Mouse (Mus musculus): ENCODE results near the gene Tacc2. TPM values are rescaled to one million over a fixed set of nuclear protein-coding genes. Genes with fewer than 3 reads are reported as not detected.
A peak's percentile ranks its signal among the peaks of the same experiment; 100 is the strongest.

Tacc2 gene
- polyA plus RNA-seq, 1 experiment, result 66.7 TPM

GRCm38 (mm10) chr7:130628601-130629000, 51.4 kb downstream of the Tacc2 start:
- Histone ChIP-seq H3K27me3 (ENCODE audit: control insufficient read depth, insufficient read depth, low read length) (no peaks in the 10 kb centered on the region), H3K27ac (ENCODE audit: insufficient read depth, low read length) (no peak overlapping the region), H3K4me1 (ENCODE audit: control insufficient read depth, insufficient read depth, low read length) (peaks cover 12% of the 10 kb centered on the region; the same call in 1 of the 2 replicates), H3K4me3 (replicated peaks; ENCODE audit: insufficient read depth, low read depth, low read length) (no peak overlapping the region)
- WGBS, result 52% methylated on average over 1 of the region's 1 CpGs
- no peak for DNase-seq
- TF ChIP-seq CTCF (IDR thresholded peaks at IDR 0.05; ENCODE audit: borderline replicate concordance, insufficient read depth, low read depth, low read length), result no peak
- TF ChIP-seq POLR2A (IDR thresholded peaks at IDR 0.05; ENCODE audit: borderline replicate concordance, insufficient read depth, low read length), result no peak

GRCm38 (mm10) chr7:130629999-130630398, 52.8 kb downstream of the Tacc2 start:
- WGBS, result 89% methylated on average over 7 of the region's 7 CpGs
- H3K4me3 ChIP-seq (replicated peaks; ENCODE audit: insufficient read depth, low read depth, low read length), result no peak overlapping the region
- DNase-seq, result no peak
- no peak overlapping the region for H3K27ac ChIP-seq (ENCODE audit: insufficient read depth, low read length)
- TF ChIP-seq POLR2A (IDR thresholded peaks at IDR 0.05; ENCODE audit: borderline replicate concordance, insufficient read depth, low read length), result no peak
- no peak for TF ChIP-seq CTCF (IDR thresholded peaks at IDR 0.05; ENCODE audit: borderline replicate concordance, insufficient read depth, low read depth, low read length)
- peaks cover 4% of the 10 kb centered on the region; the same call in 1 of the 2 replicates for H3K4me1 ChIP-seq (ENCODE audit: control insufficient read depth, insufficient read depth, low read length)
- no peaks in the 10 kb centered on the region for H3K27me3 ChIP-seq (ENCODE audit: control insufficient read depth, insufficient read depth, low read length)

- 96% methylated on average over 3 of the region's 3 CpGs for WGBS
- no peak overlapping the region for H3K27ac ChIP-seq (ENCODE audit: insufficient read depth, low read length)
- no peaks in the 10 kb centered on the region for H3K4me1 ChIP-seq (ENCODE audit: control insufficient read depth, insufficient read depth, low read length)
- no peak overlapping the region for H3K4me3 ChIP-seq (replicated peaks; ENCODE audit: insufficient read depth, low read depth, low read length)
- peak in 1 of 2 experiments; percentile 41 for DNase-seq
- TF ChIP-seq POLR2A (IDR thresholded peaks at IDR 0.05; ENCODE audit: borderline replicate concordance, insufficient read depth, low read length), result no peak
- no peak for TF ChIP-seq CTCF (IDR thresholded peaks at IDR 0.05; ENCODE audit: borderline replicate concordance, insufficient read depth, low read depth, low read length)
- no peaks in the 10 kb centered on the region for H3K27me3 ChIP-seq (ENCODE audit: control insufficient read depth, insufficient read depth, low read length)
Observed at GRCm38 (mm10) chr7:130630956-130631355, 53.7 kb downstream of the Tacc2 start.

GRCm38 (mm10) chr7:130631553-130632378, 54.5 kb downstream of the Tacc2 start:
- H3K27me3 ChIP-seq (ENCODE audit: control insufficient read depth, insufficient read depth, low read length), result no peaks in the 10 kb centered on the region
- H3K4me1 ChIP-seq (ENCODE audit: control insufficient read depth, insufficient read depth, low read length), result peaks cover 1% of the 10 kb centered on the region
- H3K27ac ChIP-seq (ENCODE audit: insufficient read depth, low read length), result no peak overlapping the region
- no peak for TF ChIP-seq POLR2A (IDR thresholded peaks at IDR 0.05; ENCODE audit: borderline replicate concordance, insufficient read depth, low read length)
- no peak for TF ChIP-seq CTCF (IDR thresholded peaks at IDR 0.05; ENCODE audit: borderline replicate concordance, insufficient read depth, low read depth, low read length)
- no peak for DNase-seq
- WGBS, result 56% methylated on average over 22 of the region's 22 CpGs
- H3K4me3 ChIP-seq (replicated peaks; ENCODE audit: insufficient read depth, low read depth, low read length), result no peak overlapping the region

- no peak overlapping the region for H3K27ac ChIP-seq (ENCODE audit: insufficient read depth, low read length)
- peaks cover 5% of the 10 kb centered on the region for H3K4me1 ChIP-seq (ENCODE audit: control insufficient read depth, insufficient read depth, low read length)
- no peaks in the 10 kb centered on the region for H3K27me3 ChIP-seq (ENCODE audit: control insufficient read depth, insufficient read depth, low read length)
- 91% methylated on average over 5 of the region's 5 CpGs for WGBS
- no peak for DNase-seq
- no peak for TF ChIP-seq CTCF (IDR thresholded peaks at IDR 0.05; ENCODE audit: borderline replicate concordance, insufficient read depth, low read depth, low read length)
- no peak for TF ChIP-seq POLR2A (IDR thresholded peaks at IDR 0.05; ENCODE audit: borderline replicate concordance, insufficient read depth, low read length)
- H3K4me3 ChIP-seq (replicated peaks; ENCODE audit: insufficient read depth, low read depth, low read length), result no peak overlapping the region
Observed at GRCm38 (mm10) chr7:130632379-130632732, 55.1 kb downstream of the Tacc2 start.

GRCm38 (mm10) chr7:130634259-130634871, 57.1 kb downstream of the Tacc2 start:
- WGBS, result 95% methylated on average over 4 of the region's 4 CpGs
- Histone ChIP-seq H3K27ac (ENCODE audit: insufficient read depth, low read length) (no peak overlapping the region), H3K4me3 (replicated peaks; ENCODE audit: insufficient read depth, low read depth, low read length) (no peak overlapping the region), H3K27me3 (ENCODE audit: control insufficient read depth, insufficient read depth, low read length) (no peaks in the 10 kb centered on the region), H3K4me1 (ENCODE audit: control insufficient read depth, insufficient read depth, low read length) (peaks cover 5% of the 10 kb centered on the region)
- no peak for TF ChIP-seq POLR2A (IDR thresholded peaks at IDR 0.05; ENCODE audit: borderline replicate concordance, insufficient read depth, low read length)
- TF ChIP-seq CTCF (IDR thresholded peaks at IDR 0.05; ENCODE audit: borderline replicate concordance, insufficient read depth, low read depth, low read length), result no peak
- no peak for DNase-seq

- WGBS, result 69% methylated on average over 7 of the region's 7 CpGs
- peaks cover 5% of the 10 kb centered on the region for H3K4me1 ChIP-seq (ENCODE audit: control insufficient read depth, insufficient read depth, low read length)
- no peak for DNase-seq
- no peaks in the 10 kb centered on the region for H3K27me3 ChIP-seq (ENCODE audit: control insufficient read depth, insufficient read depth, low read length)
- TF ChIP-seq CTCF (IDR thresholded peaks at IDR 0.05; ENCODE audit: borderline replicate concordance, insufficient read depth, low read depth, low read length) (no peak), POLR2A (IDR thresholded peaks at IDR 0.05; ENCODE audit: borderline replicate concordance, insufficient read depth, low read length) (no peak)
- no peak overlapping the region for H3K4me3 ChIP-seq (replicated peaks; ENCODE audit: insufficient read depth, low read depth, low read length)
- H3K27ac ChIP-seq (ENCODE audit: insufficient read depth, low read length), result no peak overlapping the region
Observed at GRCm38 (mm10) chr7:130635212-130635611, 58.0 kb downstream of the Tacc2 start.

GRCm38 (mm10) chr7:130636274-130636673, 59.0 kb downstream of the Tacc2 start:
- no peak for DNase-seq
- no peak overlapping the region for H3K4me3 ChIP-seq (replicated peaks; ENCODE audit: insufficient read depth, low read depth, low read length)
- H3K4me1 ChIP-seq (ENCODE audit: control insufficient read depth, insufficient read depth, low read length), result peaks cover 5% of the 10 kb centered on the region
- 87% methylated on average over 3 of the region's 3 CpGs for WGBS
- no peaks in the 10 kb centered on the region for H3K27me3 ChIP-seq (ENCODE audit: control insufficient read depth, insufficient read depth, low read length)
- no peak for TF ChIP-seq POLR2A (IDR thresholded peaks at IDR 0.05; ENCODE audit: borderline replicate concordance, insufficient read depth, low read length)
- no peak for TF ChIP-seq CTCF (IDR thresholded peaks at IDR 0.05; ENCODE audit: borderline replicate concordance, insufficient read depth, low read depth, low read length)
- H3K27ac ChIP-seq (ENCODE audit: insufficient read depth, low read length), result no peak overlapping the region
